Mouse (Mus musculus) midbrain, embryonic 11.5 days (tissue): ENCODE measurements around the gene Rsad2. TPM values are rescaled to one million over a fixed set of nuclear protein-coding genes. Genes with fewer than 3 reads are reported as not detected.

ENCODE experiments used
- ATAC-seq: fragments of 200-750 bp; cut with Nextera tagmentation; 2 replicates; pipeline ENCODE4 v1.8.0; 2017; ENCODE audit warnings: moderate TSS enrichment, moderate library complexity; ENCODE audit not compliant: low FRiP score
- DNase-seq: peaks from one replicate; pipeline ENCODE4 v3.0.0; 2015; ENCODE audit warnings: low spot score; ENCODE audit errors: missing footprints
- H3K27ac ChIP-seq: fragments of 300-500 bp; sonication (generic); 2 replicates; pipeline ENCODE4 v1.5.1; 2014; ENCODE audit warnings: low read depth, low read length
- H3K27me3 ChIP-seq: fragments of 300-500 bp; sonication (generic); 2 replicates; pipeline ENCODE4 v1.6.1; 2014; ENCODE audit warnings: mild to moderate bottlenecking, low read length, moderate library complexity, mixed read lengths; ENCODE audit not compliant: control insufficient read depth, insufficient read depth
- H3K36me3 ChIP-seq: fragments of 300-500 bp; sonication (generic); 2 replicates; pipeline ENCODE4 v1.6.1; 2014; ENCODE audit warnings: mild to moderate bottlenecking, low read length, moderate library complexity, mixed read lengths; ENCODE audit not compliant: control insufficient read depth, insufficient read depth
- H3K4me1 ChIP-seq: fragments of 300-500 bp; sonication (generic); 2 replicates; pipeline ENCODE4 v1.6.1; 2014; ENCODE audit warnings: low read length; ENCODE audit not compliant: control insufficient read depth, insufficient read depth
- H3K4me2 ChIP-seq: fragments of 300-500 bp; sonication (generic); 2 replicates; pipeline ENCODE4 v1.6.1; 2014; ENCODE audit warnings: mild to moderate bottlenecking, moderate library complexity
- H3K4me3 ChIP-seq: fragments of 300-500 bp; sonication (generic); 2 replicates; pipeline ENCODE4 v1.5.1; 2014; ENCODE audit warnings: low read depth, low read length
- H3K9ac ChIP-seq: fragments of 300-500 bp; sonication (generic); 2 replicates; pipeline ENCODE4 v1.6.1; 2014; ENCODE audit warnings: low read length
- H3K9me3 ChIP-seq: fragments of 300-500 bp; sonication (generic); 2 replicates; pipeline ENCODE4 v1.6.1; 2016; ENCODE audit warnings: low read length; ENCODE audit not compliant: control insufficient read depth
- WGBS: fragments of 180-500 bp; shearing (Covaris S2); extraction: QIAGEN DNeasy Blood & Tissue Kit; methylation state at CpG from one replicate; pipeline ENCODE4 v1.1.7; 2014; 5-methylcytosine and 5-hydroxymethylcytosine counted together
- polyA plus RNA-seq: library from polyadenylated mRNA; unstranded; fragments of >200 nt; fragmentation: Nextera tagmentation; extraction: Ambion mirVana; gene quantifications from 2 replicates; pipeline ENCODE4 v1.2.1, GENCODE M21; 2014

Gene Rsad2
- polyA plus RNA-seq, 1 experiment from 2014 or later: 0.18 TPM

DNA sequence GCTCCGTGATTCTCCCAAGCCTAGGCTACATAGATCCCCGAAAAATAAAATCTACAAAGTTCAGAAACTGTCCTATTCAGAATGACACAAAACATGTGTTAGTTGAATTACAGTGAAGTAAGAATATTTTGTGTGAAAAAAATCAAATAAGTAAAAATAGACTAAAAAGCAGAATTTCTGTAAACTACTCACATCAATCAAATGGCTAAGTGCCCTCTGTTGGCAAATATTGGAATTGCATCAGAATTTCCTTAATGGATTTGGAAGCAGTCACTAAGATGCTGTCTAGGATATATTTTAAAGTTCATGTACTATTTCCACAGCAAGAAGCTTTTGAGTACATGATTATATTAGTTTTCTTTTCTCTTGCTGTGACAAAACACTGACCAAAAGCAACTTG lies 31.4 kb downstream of the Rsad2 start:
- no peaks in the 10 kb centered on the region for H3K27me3 ChIP-seq
- H3K4me1 ChIP-seq: no peaks in the 10 kb centered on the region
- 93% methylated on average over 2 of the region's 2 CpGs for WGBS
- ATAC-seq (no peak), DNase-seq (peak; percentile 97)
- no peak overlapping the region for H3K4me2 ChIP-seq
- H3K9me3 ChIP-seq: no peaks in the 10 kb centered on the region
- no peak overlapping the region for H3K4me3 ChIP-seq
- no peak overlapping the region for H3K27ac ChIP-seq
- no peaks in the 10 kb centered on the region for H3K36me3 ChIP-seq
- no peak overlapping the region for H3K9ac ChIP-seq

DNA sequence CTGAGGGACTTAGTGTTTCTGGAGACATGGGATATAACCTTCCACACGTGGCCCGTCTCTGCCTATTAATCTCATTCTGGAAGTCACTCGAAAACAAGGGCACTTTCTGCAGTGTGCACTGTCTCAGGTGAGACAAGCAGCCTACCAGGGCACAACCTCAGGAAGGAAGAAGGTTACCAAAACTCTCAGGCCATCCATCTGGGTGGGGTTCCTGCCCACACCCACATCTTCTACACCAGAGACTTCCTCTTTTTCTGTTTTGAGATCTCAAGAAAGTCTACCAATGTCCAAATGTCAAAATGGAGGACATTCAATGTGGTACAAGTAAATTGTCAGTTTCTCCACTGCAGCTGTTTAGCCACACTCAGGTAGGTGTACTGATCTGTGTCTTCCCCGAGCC lies 37.9 kb downstream of the Rsad2 start:
- peak; percentile 41 for DNase-seq

DNA sequence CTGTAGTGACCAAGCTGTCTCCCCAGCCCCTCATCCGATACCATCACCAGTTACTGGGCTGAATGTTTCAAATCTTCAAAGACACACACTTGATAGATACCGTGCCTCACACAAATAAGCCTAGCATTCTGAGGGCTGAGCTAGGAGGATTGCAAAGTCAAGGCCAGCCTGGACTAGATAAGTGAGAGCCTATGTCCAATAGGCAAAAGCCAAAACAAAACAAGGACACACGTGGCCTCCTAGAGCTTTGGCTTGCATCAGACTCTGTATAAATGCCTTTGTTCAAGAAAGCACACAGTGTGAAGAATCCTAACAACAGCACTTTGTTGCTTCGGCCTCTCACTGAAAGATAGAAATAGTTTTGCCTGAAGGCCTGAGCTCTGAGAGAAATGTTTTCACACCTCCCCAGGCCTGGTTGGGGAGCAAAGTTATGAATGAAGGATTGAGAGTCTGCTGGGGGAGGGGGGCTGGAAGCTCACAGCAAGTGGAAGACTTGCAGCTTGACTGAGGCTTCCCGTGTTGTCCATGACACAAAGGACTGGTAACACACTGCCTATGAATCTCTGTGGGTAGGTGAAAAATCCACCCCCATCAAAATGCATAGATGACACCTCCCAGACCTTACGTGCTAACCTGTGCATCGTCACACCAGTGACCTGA lies 39.5 kb downstream of the Rsad2 start:
- Histone ChIP-seq H3K9ac (no peak overlapping the region), H3K9me3 (no peaks in the 10 kb centered on the region), H3K4me3 (no peak overlapping the region), H3K36me3 (no peaks in the 10 kb centered on the region; the same call in 1 of the 2 replicates), H3K27me3 (no peaks in the 10 kb centered on the region), H3K4me2 (no peak overlapping the region), H3K4me1 (peaks cover 15% of the 10 kb centered on the region), H3K27ac (no peak overlapping the region)
- no peak for ATAC-seq
- peak; percentile 75 for DNase-seq
- 84% methylated on average over 7 of the region's 7 CpGs for WGBS

More for the DNA sequence above, 37.9 kb downstream of the Rsad2 start:
- Histone ChIP-seq H3K4me3 (no peak overlapping the region), H3K4me2 (no peak overlapping the region), H3K27me3 (no peaks in the 10 kb centered on the region), H3K9ac (no peak overlapping the region), H3K4me1 (peaks cover 8% of the 10 kb centered on the region), H3K9me3 (no peaks in the 10 kb centered on the region), H3K36me3 (no peaks in the 10 kb centered on the region), H3K27ac (no peak overlapping the region)
- 80% methylated on average over 4 of the region's 4 CpGs for WGBS
- no peak for ATAC-seq

DNA sequence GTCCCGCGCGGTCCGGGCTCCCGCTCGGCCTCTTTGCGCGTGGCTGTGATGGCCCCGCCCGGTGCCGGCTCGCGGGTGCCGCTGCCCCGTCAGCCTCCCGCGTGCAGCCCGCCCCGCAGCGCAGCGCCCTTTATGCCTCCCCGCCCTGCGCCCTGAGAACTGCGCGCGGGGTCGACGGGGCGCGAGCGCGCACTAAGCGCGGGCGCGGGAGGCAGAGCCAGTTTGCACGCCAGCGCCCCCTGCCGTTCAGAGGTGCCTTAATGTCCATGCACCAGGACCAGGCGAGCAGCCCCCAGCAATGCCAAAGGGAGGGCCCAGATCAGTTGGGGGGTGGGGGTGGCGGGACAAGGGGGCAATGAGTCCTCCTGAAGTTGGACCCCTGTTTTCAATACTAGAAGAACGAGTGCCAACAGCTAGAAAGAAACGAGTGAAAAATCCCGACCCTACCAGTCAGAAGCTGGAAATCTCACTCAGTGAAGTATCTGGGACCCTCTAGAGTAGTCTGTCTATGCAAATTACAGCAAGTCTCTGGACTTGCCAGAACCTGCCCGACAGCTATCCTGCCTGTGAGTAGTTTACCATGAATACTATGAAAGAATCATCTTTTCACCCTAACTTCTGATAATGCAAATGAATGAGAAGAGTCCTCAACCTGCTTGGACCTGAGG lies 41.0 kb downstream of the Rsad2 start, which contains the start of gene Rnf144a:
TSS of gene Rnf144a (minus strand) at position 151 of the 668 bp plus-strand sequence.
- H3K36me3 ChIP-seq: peaks cover 4% of the 10 kb centered on the region; the same call in 1 of the 2 replicates
- peaks cover 15% of the 10 kb centered on the region for H3K4me1 ChIP-seq
- no peaks in the 10 kb centered on the region for H3K9me3 ChIP-seq
- no peaks in the 10 kb centered on the region for H3K27me3 ChIP-seq
- peak within 1 kb of the TSS; percentile 75 for H3K4me2 ChIP-seq
- peak; percentile 100 for DNase-seq
- H3K4me3 ChIP-seq: peak within 1 kb of the TSS; percentile 90
- peak within 1 kb of the TSS; percentile 99 for H3K9ac ChIP-seq
- H3K27ac ChIP-seq: peak within 1 kb of the TSS; percentile 60
- WGBS: under 1% methylated on average over 44 of the region's 45 CpGs
- peak; percentile 92 for ATAC-seq

DNA sequence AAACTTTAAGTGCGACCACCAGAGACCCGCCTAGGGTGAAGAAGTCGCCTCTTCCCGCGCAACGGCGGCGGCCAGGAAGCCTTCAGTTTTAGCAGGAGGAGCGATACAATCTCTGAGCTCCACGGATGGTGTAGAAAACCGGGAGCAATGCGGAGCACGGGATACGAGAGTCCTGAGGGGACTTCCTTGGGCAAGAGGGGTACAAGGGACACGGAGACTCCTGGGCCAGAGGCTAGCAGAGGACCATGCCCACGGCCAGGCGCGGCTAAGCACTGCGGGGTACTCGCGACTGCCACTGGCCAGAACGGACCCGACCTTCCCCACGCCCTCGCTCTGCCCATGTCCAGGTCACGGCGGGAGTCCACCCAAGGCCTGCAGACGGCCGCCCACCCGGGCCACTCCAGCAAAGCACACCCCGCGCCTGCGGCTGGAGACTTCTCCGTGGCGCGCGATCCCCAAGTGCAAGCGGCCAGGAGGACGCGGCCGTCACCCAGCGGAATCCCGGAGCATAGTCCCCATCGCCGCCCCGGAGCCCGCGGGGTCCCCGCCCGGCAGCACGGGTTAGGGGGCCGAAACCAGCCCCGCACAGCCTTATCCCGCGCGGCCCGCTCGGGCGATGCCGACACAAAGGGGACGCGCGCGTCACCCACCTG lies 41.7 kb downstream of the Rsad2 start:
- H3K4me2 ChIP-seq: peak overlapping the region; percentile 75
- WGBS: under 1% methylated on average over 63 of the region's 64 CpGs
- peak; percentile 85 for ATAC-seq
- H3K4me1 ChIP-seq: peaks cover 15% of the 10 kb centered on the region
- H3K9ac ChIP-seq: peak overlapping the region; percentile 99
- no peaks in the 10 kb centered on the region for H3K27me3 ChIP-seq
- H3K36me3 ChIP-seq: peaks cover 4% of the 10 kb centered on the region; the same call in 1 of the 2 replicates
- H3K4me3 ChIP-seq: peak overlapping the region; percentile 90
- H3K27ac ChIP-seq: peak overlapping the region; percentile 60
- H3K9me3 ChIP-seq: no peaks in the 10 kb centered on the region
- DNase-seq: peak; percentile 97

DNA sequence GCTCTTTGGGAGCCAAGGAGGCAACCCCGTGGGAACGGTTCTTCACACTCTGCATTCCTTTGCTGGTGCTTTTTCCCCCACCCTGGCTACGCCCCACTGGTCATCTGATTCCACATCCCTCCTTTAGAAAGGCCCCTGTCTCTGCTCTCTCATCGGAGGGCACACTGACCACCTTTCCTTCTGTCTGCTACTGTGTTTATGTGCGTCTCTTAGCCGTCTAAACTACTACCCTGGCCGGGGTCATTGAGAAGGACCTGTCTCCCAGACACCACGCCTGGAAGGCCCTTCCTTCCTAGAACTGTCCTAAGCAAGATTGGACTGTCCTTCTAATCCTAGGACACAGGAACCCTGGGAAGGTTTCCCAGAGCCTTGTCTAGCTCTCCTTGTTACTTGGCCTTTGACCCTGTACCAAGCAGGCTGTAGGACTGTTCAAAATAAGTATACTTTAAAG lies 42.3 kb downstream of the Rsad2 start:
- Histone ChIP-seq H3K4me2 (peak overlapping the region; percentile 75), H3K27me3 (no peaks in the 10 kb centered on the region), H3K36me3 (peaks cover 4% of the 10 kb centered on the region; the same call in 1 of the 2 replicates), H3K4me3 (peak overlapping the region; percentile 90), H3K4me1 (peaks cover 15% of the 10 kb centered on the region), H3K9ac (peak overlapping the region; percentile 99), H3K9me3 (no peaks in the 10 kb centered on the region), H3K27ac (no peak overlapping the region)
- 7% methylated on average over 8 of the region's 8 CpGs for WGBS
- DNase-seq: peak; percentile 90
- ATAC-seq: peak; percentile 16; the same call in 1 of the 2 replicates

DNA sequence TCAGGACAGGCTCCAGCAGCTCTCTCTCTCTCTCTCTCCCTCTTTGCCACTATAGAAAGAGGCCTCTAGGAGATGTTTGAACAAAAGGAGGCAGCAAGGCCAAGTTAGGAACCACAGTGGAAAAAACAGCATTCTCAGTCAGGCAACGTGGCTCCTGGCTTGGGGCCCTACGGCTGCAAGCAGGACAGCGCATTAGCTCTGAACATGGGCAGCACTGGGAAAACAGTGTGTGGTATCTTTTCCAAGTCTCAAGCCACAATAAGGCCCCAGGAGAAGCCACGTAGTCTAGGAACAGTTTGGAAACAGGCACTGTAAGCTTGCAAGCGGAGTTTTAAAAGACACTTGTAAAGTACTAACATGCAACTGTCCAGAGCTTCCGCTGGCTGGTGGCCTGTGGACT lies 43.5 kb downstream of the Rsad2 start:
- ATAC-seq: no peak
- DNase-seq: peak; percentile 79
- Histone ChIP-seq H3K4me1 (peaks cover 15% of the 10 kb centered on the region), H3K9me3 (no peaks in the 10 kb centered on the region), H3K9ac (0 out of 2 replicates have a peak overlapping the region, but pooled peaks have one; percentile 22), H3K4me3 (no peak overlapping the region; the same call in 1 of the 2 replicates), H3K27ac (no peak overlapping the region), H3K27me3 (no peaks in the 10 kb centered on the region), H3K4me2 (peak overlapping the region; percentile 75), H3K36me3 (peaks cover 4% of the 10 kb centered on the region; the same call in 1 of the 2 replicates)
- 79% methylated on average over 6 of the region's 6 CpGs for WGBS

DNA sequence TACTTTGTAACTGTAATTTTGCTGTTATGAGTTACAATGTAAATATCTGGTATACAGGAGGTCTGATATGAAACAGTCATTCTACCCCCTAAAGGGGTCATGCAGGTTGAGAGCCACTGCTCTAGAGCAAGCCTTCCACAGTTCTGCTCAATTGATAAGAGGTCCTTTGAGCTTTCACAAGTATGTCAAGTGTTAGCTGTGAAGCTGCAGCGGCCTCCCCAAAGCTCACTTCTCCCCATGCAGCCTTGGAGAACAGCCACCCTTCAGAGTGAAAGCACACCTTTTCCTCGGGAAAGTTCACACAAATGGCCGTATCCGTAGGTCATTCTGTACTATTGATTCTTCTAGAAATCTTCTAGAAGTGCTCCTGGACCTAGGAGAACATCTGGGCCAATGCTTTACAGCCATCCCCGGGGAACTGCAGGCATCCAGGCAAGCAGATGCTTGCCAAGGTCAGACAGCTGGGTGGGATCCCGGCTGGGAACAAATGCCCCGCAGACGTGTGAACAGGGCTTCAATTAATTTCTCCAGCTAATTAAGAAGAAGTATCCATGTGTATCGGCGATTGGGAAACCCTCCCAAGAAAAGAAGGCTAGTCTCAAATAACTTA lies 44.3 kb downstream of the Rsad2 start:
- peaks cover 4% of the 10 kb centered on the region; the same call in 1 of the 2 replicates for H3K36me3 ChIP-seq
- H3K27ac ChIP-seq: no peak overlapping the region
- ATAC-seq (no peak), DNase-seq (peak; percentile 57)
- H3K4me2 ChIP-seq: no peak overlapping the region
- WGBS: 87% methylated on average over 10 of the region's 10 CpGs
- H3K27me3 ChIP-seq: no peaks in the 10 kb centered on the region
- no peak overlapping the region for H3K4me3 ChIP-seq
- no peak overlapping the region for H3K9ac ChIP-seq
- no peaks in the 10 kb centered on the region for H3K9me3 ChIP-seq
- peaks cover 15% of the 10 kb centered on the region for H3K4me1 ChIP-seq
